Mouse (Mus musculus) lung, embryonic 16.5 days (tissue): Measurements from ENCODE around the gene Matk. TPM values are rescaled to one million over a fixed set of nuclear protein-coding genes. Genes with fewer than 3 reads are reported as not detected.
"Not testable (repeated sequence)": the region's sequence is repeated elsewhere in the genome, so short reads cannot be mapped to it uniquely, and the experiment has no call there.

ENCODE experiments used
- ATAC-seq: fragments of 200-750 bp; cut with Nextera tagmentation; 2 replicates; pipeline ENCODE4 v1.8.0; 2017; ENCODE audit warnings: low read depth, mild to moderate bottlenecking, moderate library complexity
- H3K27ac ChIP-seq: fragments of 300-500 bp; sonication (generic); 2 replicates; pipeline ENCODE4 v1.5.1; 2014; ENCODE audit warnings: mild to moderate bottlenecking, control low read depth, low read length
- H3K27me3 ChIP-seq: fragments of 300-500 bp; sonication (generic); 2 replicates; pipeline ENCODE4 v1.6.1; 2014; ENCODE audit warnings: low read depth, low read length, mixed read lengths; ENCODE audit not compliant: control insufficient read depth, insufficient read depth
- H3K36me3 ChIP-seq: fragments of 300-500 bp; sonication (generic); 2 replicates; pipeline ENCODE4 v1.6.1; 2014; ENCODE audit warnings: low read length; ENCODE audit not compliant: control insufficient read depth, insufficient read depth
- H3K4me1 ChIP-seq: fragments of 300-500 bp; sonication (generic); replicated peaks from 2 replicates; pipeline ENCODE4 v1.6.1; 2014; ENCODE audit warnings: low read length, mixed read lengths; ENCODE audit not compliant: control insufficient read depth, insufficient read depth
- H3K4me2 ChIP-seq: fragments of 300-500 bp; sonication (generic); 2 replicates; pipeline ENCODE4 v1.6.1; 2014; ENCODE audit warnings: low read depth, low read length, control low read depth
- H3K4me3 ChIP-seq: fragments of 300-500 bp; sonication (generic); 2 replicates; pipeline ENCODE4 v1.5.1; 2014; ENCODE audit warnings: mild to moderate bottlenecking, low read length, control low read depth
- H3K9ac ChIP-seq: fragments of 300-500 bp; sonication (generic); 2 replicates; pipeline ENCODE4 v1.6.1; 2014; ENCODE audit warnings: low read length, control low read depth
- H3K9me3 ChIP-seq: fragments of 300-500 bp; sonication (generic); 2 replicates; pipeline ENCODE4 v1.6.1; 2016; ENCODE audit warnings: low read length; ENCODE audit not compliant: control insufficient read depth
- WGBS: fragments of 180-500 bp; shearing (Covaris S2); extraction: QIAGEN DNeasy Blood & Tissue Kit; methylation state at CpG from one replicate; pipeline ENCODE4 v1.1.7; 2014; 5-methylcytosine and 5-hydroxymethylcytosine counted together
- polyA plus RNA-seq: library from polyadenylated mRNA; unstranded; fragments of >200 nt; fragmentation: Nextera tagmentation; extraction: Ambion mirVana; gene quantifications from 2 replicates; pipeline ENCODE4 v1.2.1, GENCODE M21; 2015

The Matk gene
- polyA plus RNA-seq, 1 experiment from 2014 or later = 2.9 TPM

DNA sequence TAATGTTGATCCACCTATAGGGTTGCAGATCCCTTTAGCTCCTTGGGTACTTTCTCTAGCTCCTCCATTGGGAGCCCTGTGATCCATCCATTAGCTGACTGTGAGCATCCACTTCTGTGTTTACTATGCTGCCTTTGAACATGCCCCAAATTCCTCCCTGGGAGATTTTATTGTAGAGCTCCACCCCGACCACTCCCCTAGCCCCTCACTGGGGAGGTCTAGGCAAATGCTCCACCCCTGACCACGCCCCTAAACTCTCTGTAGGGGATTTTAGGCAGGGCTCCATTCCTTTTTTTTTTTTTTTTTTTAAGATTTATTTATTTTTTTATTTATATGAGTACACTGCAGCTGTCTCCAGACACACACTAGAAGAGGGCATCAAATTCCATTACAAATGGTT, 29.0 kb upstream of the Matk start:
- H3K4me3 ChIP-seq, H3K36me3 ChIP-seq, H3K9me3 ChIP-seq, H3K27me3 ChIP-seq, H3K4me2 ChIP-seq, H3K4me1 ChIP-seq, ATAC-seq, H3K9ac ChIP-seq, H3K27ac ChIP-seq: not testable (repeated sequence)
- 58% methylated on average over 2 of the region's 2 CpGs for WGBS

DNA sequence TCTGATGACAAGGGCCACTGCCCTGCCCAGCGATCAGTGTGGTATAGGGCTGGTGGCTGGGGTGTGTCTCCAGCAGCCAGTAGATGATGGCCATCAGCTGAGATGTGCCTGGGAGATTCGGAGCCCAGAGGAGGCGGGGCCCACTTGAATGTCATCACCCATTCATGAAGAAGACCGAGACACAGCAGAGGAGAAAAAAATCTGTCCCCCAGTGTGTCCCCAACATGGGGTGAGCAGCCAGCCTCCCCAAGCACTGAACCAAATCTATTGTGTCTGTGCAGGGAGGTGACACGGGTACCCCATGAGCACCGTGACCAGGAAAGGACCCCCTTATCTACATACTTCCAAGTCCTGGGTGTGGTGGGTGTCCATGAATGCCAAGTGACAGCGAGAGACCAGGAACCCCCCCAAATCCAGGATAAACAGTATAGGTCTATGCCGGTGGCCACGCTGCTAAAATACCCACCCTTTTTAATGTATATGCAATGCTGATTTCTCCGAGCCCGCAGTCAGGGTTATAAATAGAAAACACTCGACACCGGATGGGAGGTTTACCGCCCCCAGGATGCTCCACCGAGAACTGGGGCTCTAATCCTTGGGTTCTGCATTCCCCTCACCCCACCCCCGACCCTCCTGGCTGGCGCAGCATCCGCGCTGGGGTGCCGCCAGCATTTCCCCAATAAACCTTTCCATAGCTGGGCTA, 22.8 kb upstream of the Matk start:
- no peak overlapping the region for H3K4me2 ChIP-seq
- H3K36me3 ChIP-seq = no peaks in the 10 kb centered on the region
- H3K27me3 ChIP-seq = peaks cover 28% of the 10 kb centered on the region
- H3K27ac ChIP-seq = no peak overlapping the region
- peaks cover 6% of the 10 kb centered on the region for H3K4me1 ChIP-seq
- ATAC-seq = no peak
- 15% methylated on average over 20 of the region's 20 CpGs for WGBS
- H3K9ac ChIP-seq = no peak overlapping the region
- no peak overlapping the region for H3K4me3 ChIP-seq
- no peaks in the 10 kb centered on the region for H3K9me3 ChIP-seq

DNA sequence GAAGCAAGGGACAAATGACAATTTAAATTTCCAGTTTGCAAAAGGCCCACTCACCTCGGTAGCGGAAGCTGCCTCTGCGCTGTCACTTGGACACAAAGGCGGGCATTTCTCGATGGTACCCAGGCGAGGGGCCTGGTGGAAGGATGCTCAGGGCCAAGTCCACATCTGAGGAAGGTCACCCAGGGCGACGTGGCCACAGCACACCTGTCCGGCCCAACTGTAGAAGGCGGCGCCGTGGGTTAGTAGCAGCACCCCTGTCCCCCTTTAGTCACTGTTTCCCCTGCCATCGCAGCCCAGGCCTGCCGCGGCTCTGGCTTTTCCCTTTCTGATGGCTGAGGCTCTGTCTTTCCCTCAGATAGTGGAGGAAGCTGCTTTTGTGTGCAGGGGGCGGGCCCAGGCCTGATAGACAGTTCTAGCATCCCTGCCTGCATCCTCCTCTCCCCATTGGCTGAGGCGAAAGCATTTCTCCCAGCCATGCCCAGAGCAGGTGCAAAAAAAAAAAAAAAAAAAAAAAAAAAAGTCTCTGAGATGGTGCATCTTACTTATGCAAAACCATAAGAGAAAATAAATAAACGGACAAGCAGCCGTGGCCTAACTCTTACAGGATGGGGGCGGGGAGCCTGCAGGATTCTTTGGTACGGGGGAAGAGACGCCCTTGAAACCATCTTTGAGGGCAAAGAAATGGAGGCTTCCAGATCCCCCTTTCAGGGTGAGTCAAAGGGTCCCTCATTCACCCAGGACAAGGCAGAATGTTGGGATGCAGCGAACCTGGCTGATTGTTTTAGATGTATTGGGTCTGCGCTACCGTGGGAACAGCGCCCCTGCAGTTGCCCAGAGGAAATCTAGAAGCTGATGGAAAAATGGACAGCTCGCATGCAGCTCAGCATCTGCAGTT, 22.1 kb upstream of the Matk start, which contains the start of gene Atcay:
Atcay (minus strand) TSS at position 396 of the 895 bp plus-strand sequence.
- Histone ChIP-seq H3K9me3 (no peaks in the 10 kb centered on the region), H3K4me3 (no peak within 1 kb of the TSS), H3K9ac (no peak within 1 kb of the TSS), H3K36me3 (no peaks in the 10 kb centered on the region), H3K27ac (no peak within 1 kb of the TSS), H3K4me1 (peaks cover 6% of the 10 kb centered on the region), H3K27me3 (peaks cover 28% of the 10 kb centered on the region), H3K4me2 (no peak within 1 kb of the TSS)
- ATAC-seq = no peak
- 11% methylated on average over 27 of the region's 27 CpGs for WGBS

DNA sequence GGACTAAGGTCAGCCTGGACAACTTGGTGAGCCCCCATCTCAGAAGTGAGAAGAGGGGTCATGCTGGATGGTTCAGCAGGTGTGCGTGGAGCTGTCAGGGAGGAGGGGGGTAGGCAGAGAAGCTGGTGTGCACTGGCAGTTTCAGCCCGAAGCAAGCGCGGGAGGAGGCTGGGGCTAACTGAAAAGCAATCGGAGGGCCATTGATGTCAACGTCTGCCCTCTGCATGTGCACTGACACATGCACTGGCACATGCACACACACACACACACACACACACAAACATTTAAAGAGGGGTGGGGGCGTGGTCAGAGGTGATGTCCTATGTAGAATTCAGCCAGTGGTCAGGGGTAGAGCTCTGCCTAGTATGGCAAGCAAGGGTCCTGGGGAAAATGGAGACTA, 21.3 kb upstream of the Matk start:
- ATAC-seq = no peak
- 46% methylated on average over 7 of the region's 7 CpGs for WGBS
- no peak overlapping the region for H3K27ac ChIP-seq

DNA sequence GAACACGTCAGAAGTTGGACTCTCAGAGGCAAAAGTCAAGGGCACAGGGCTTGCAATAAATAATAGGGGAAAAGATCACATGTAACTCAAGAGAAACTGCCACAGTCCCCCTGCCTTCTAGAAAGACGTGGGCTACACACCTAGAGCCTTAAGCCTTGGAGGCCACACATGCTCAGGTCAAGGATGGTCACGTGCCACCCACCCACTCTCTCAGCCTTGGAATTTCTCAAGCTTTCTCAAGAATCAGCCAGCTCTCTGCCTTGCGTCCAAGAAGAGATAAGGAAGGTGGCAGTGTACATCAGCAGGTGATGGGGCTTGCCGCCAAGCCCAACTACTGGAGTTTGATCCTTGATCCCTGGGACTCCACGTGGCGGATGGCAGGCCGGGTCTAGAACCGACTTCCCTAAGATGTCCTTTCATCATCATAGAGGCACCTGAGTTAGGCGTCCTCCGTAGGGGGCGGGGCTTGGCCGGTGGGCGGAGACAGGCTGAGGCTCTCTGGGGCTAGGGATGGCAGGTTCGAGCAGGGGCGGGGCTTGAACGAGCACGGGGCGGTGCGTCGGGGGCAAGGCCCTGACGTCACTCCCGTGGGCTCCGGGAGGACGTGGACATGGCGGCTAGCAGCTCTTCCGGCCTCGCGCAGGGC, 20.0 kb upstream of the Matk start, which contains the start of gene Zfr2:
Zfr2 (plus strand) TSS at position 576 of the 646 bp plus-strand sequence.
- Histone ChIP-seq H3K9me3 (no peaks in the 10 kb centered on the region), H3K4me3 (peak within 1 kb of the TSS; percentile 75), H3K9ac (peak within 1 kb of the TSS; percentile 82), H3K36me3 (no peaks in the 10 kb centered on the region), H3K4me2 (peak within 1 kb of the TSS; percentile 76), H3K27ac (no peak within 1 kb of the TSS), H3K4me1 (peaks cover 6% of the 10 kb centered on the region), H3K27me3 (peaks cover 28% of the 10 kb centered on the region)
- 5% methylated on average over 28 of the region's 29 CpGs for WGBS
- ATAC-seq = peak; percentile 93

More for the DNA sequence above, 21.3 kb upstream of the Matk start:
- Histone ChIP-seq H3K4me3 (no peak overlapping the region), H3K4me1 (peaks cover 6% of the 10 kb centered on the region), H3K9me3 (no peaks in the 10 kb centered on the region), H3K9ac (no peak overlapping the region), H3K36me3 (no peaks in the 10 kb centered on the region), H3K4me2 (no peak overlapping the region), H3K27me3 (peaks cover 28% of the 10 kb centered on the region)

DNA sequence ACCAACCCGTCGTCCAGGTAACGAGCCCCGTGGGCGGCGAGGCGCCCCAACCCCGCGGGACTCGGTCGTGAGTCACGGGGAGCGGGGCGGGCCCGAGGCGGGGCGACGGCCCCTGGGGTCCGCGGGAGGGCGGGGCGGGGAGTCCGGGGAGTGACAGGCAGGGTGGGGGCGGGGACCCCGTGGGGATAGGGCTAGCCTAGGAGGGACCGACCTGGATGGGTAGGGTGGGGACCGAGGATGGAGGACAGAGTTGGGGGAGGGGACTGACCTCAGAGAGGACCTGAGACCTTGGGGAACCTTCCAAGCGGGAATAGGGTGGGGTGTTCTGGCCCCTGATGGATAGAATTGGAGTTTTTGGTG, 19.5 kb upstream of the Matk start:
- H3K9ac ChIP-seq = peak overlapping the region; percentile 82
- peaks cover 6% of the 10 kb centered on the region for H3K4me1 ChIP-seq
- H3K4me2 ChIP-seq = peak overlapping the region; percentile 76
- H3K27ac ChIP-seq = no peak overlapping the region
- no peaks in the 10 kb centered on the region for H3K9me3 ChIP-seq
- 2% methylated on average over 25 of the region's 28 CpGs for WGBS
- peak; percentile 75 for ATAC-seq
- H3K36me3 ChIP-seq = no peaks in the 10 kb centered on the region
- peaks cover 28% of the 10 kb centered on the region for H3K27me3 ChIP-seq
- H3K4me3 ChIP-seq = peak overlapping the region; percentile 75

DNA sequence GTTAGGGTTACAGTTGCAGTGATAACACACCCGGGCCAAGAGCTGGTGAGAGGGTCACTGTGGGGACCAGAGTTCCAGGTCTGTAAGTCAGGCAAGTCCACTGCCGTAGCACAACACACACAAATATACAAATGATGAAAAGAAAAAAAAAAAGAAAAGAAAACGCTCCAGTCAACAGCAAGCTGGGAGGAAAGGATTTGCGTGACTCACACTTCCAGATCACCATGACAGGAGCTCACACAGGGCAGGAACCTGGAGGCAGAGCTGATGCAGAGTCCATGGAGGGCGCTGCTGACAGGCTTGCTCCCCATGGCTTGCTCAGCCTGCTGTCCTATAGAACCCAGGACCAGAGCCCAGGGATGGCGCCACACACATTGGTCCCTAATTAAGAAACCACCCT, 18.5 kb upstream of the Matk start:
- WGBS = 63% methylated on average over 6 of the region's 6 CpGs
- Histone ChIP-seq H3K27me3 (peaks cover 25% of the 10 kb centered on the region), H3K9me3 (no peaks in the 10 kb centered on the region), H3K9ac (no peak overlapping the region), H3K4me1 (peaks cover 6% of the 10 kb centered on the region), H3K4me3 (no peak overlapping the region), H3K36me3 (no peaks in the 10 kb centered on the region), H3K4me2 (no peak overlapping the region), H3K27ac (no peak overlapping the region)
- ATAC-seq = no peak

DNA sequence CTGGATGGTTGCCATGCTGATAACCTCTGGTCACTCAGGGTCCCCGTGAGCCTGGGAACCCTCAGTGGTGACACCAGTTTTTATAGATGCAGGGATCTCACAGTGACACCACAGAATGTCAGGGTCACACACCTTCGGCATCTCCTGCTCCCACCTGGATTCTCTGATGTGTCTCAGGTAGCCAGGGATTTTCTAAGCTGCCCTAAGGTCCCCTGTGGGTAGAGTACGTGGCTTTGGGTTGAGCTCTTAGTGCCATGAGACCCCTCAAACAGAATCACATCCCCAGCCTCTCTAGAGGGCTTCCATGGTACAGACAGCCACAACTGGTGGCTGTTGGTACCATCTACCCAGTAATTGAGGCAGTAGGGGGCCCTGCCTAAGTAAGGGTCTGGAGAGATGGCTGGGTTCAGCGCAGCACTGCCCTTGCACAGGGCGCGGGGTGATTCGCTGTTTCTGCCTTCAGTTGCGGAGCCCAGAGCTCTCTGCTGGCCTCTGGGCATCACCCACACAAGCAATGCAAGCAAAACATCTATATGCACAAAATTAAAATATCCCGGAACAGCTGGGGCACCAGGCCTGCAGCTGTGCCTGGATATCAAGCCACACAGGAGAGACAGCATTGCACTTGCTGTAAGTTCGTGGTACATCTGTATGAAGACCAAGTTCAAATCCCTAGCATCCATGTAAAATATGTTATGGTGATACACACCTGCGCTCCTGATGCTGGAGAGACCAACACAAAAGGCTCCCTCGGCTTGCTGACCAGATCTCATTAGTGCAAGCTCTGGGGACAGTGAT, 16.1 kb upstream of the Matk start:
- Histone ChIP-seq H3K9ac (no peak overlapping the region), H3K4me3 (no peak overlapping the region), H3K9me3 (no peaks in the 10 kb centered on the region), H3K27ac (no peak overlapping the region), H3K4me2 (no peak overlapping the region), H3K4me1 (peaks cover 6% of the 10 kb centered on the region), H3K36me3 (no peaks in the 10 kb centered on the region), H3K27me3 (peaks cover 20% of the 10 kb centered on the region)
- no peak for ATAC-seq
- 80% methylated on average over 12 of the region's 12 CpGs for WGBS
